Mouse (Mus musculus) midbrain, embryonic 15.5 days (tissue): ENCODE measurements at regions not wholly inside any gene's neighbourhood (a gene's known extent, or its start where the extent isn't known, plus 50 kb on each side); places are given as distances from the start of the nearest gene placed in this dataset.

ENCODE experiments used
- ATAC-seq: fragments of 200-750 bp; cut with Nextera tagmentation; replicated peaks from 2 replicates; pipeline ENCODE4 v1.8.0; 2017; ENCODE audit warnings: moderate TSS enrichment
- H3K27ac ChIP-seq: fragments of 300-500 bp; sonication (generic); 2 replicates; pipeline ENCODE4 v1.5.1; 2015; ENCODE audit warnings: mild to moderate bottlenecking, inconsistent platforms
- H3K27me3 ChIP-seq: fragments of 300-500 bp; sonication (generic); replicated peaks from 2 replicates; pipeline ENCODE4 v1.6.1; 2015; ENCODE audit warnings: inconsistent platforms
- H3K36me3 ChIP-seq: fragments of 300-500 bp; sonication (generic); replicated peaks from 2 replicates; pipeline ENCODE4 v1.6.1; 2015; ENCODE audit warnings: inconsistent platforms
- H3K4me1 ChIP-seq: fragments of 300-500 bp; sonication (generic); 2 replicates; pipeline ENCODE4 v1.6.1; 2015; ENCODE audit warnings: inconsistent platforms
- H3K4me2 ChIP-seq: fragments of 300-500 bp; sonication (generic); 2 replicates; pipeline ENCODE4 v1.6.1; 2015; ENCODE audit warnings: inconsistent platforms, mild to moderate bottlenecking, moderate library complexity
- H3K4me3 ChIP-seq: fragments of 300-500 bp; sonication (generic); 2 replicates; pipeline ENCODE4 v1.5.1; 2015; ENCODE audit warnings: mild to moderate bottlenecking, inconsistent platforms
- H3K9ac ChIP-seq: fragments of 300-500 bp; sonication (generic); 2 replicates; pipeline ENCODE4 v1.6.1; 2015; ENCODE audit warnings: mild to moderate bottlenecking, inconsistent platforms
- H3K9me3 ChIP-seq: fragments of 300-500 bp; sonication (generic); 2 replicates; pipeline ENCODE4 v1.6.1; 2016; ENCODE audit warnings: inconsistent platforms
- WGBS: fragments of 180-500 bp; shearing (Covaris S2); methylation state at CpG from one replicate; pipeline ENCODE4 v1.1.7; 2015; ENCODE audit warnings: mixed read lengths; 5-methylcytosine and 5-hydroxymethylcytosine counted together

DNA sequence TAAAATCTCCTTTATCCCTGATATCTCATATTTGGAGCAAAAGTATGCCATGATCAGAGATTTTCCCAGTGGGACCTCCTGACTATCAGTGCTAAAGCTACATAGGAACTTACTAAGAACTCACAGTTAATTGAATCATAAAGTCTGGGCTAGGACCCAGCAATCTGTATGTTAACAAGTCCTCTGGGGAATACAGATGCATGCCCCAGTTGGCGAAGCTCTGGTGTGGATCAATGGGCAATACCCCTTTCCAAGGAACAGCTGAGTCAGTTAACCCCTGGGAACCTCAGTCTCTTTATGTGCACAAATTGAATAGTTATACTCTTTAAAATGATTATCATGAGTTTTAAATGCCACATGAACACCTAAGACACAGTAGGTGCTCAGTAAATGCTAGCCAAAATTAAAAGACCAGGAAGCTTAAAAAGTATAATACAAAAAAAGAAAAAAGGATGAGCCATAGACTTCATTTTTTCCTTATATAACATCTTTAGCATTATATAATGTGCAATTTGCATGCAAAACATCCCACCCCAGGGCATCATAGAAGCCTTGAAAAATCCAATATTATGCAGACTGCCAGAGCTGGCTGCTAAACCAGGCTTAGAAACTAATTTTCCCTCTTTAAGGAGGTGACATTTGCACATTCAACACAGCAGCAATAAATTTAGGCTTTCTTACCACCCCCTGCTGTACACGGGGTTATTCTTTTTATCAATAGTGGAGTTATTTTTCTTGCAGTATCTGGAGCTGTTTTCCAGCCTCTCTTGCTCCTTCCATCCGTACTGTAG is 202.7 kb downstream of the Gm16223 start:
- Histone ChIP-seq H3K4me1 (no peaks in the 10 kb centered on the region), H3K36me3 (no peaks in the 10 kb centered on the region), H3K4me2 (no peak overlapping the region), H3K4me3 (no peak overlapping the region), H3K27me3 (no peaks in the 10 kb centered on the region), H3K9ac (no peak overlapping the region), H3K27ac (peak overlapping the region; percentile 34; the same call in 1 of the 2 replicates), H3K9me3 (no peaks in the 10 kb centered on the region)
- 42% methylated on average over 3 of the region's 3 CpGs for WGBS
- ATAC-seq, result peak; percentile 65; the same call in 1 of the 2 replicates

GRCm38 (mm10) chr5:42272001-42272400 is 204.2 kb downstream of the Gm16223 start:
- H3K4me2 ChIP-seq, result no peak overlapping the region
- no peak overlapping the region for H3K9ac ChIP-seq
- no peaks in the 10 kb centered on the region for H3K4me1 ChIP-seq
- ATAC-seq, result no peak
- H3K27me3 ChIP-seq, result no peaks in the 10 kb centered on the region
- WGBS, result 91% methylated on average over 4 of the region's 4 CpGs
- no peak overlapping the region for H3K27ac ChIP-seq
- no peaks in the 10 kb centered on the region for H3K9me3 ChIP-seq
- no peaks in the 10 kb centered on the region for H3K36me3 ChIP-seq
- H3K4me3 ChIP-seq, result no peak overlapping the region

DNA sequence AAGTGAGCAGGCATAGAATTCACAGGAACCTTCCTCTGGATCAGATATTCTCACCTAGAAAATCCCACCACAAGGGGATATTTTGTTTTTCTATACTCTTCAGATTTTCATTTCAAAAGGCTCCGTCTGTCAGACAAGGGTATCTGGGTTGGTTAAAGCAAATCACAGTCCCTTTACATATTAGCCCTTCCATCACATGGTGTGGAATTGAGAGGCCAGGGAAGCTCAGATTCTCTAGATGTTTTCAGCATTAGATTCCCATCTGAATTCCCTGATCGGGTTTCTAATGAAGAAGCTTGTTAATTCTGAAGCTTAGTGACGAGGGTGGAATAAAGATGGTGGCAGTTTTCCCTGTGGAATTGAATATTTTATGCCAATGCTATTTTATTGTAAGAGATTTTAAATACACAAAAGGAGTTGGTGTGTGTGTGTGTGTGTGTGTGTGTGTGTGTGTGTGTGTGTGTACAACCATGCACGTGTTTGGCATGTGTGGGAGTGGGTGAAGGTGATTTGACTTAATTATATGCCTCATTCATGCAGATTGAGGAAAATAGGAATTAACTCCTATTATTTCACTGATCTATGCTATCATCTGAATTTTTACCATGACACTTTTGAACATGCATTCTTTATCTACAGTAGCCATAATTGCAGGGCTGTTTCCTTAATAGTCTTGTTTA is 211.0 kb downstream of the Gm16223 start:
- H3K4me3 ChIP-seq, result no peak overlapping the region
- no peaks in the 10 kb centered on the region for H3K9me3 ChIP-seq
- no peaks in the 10 kb centered on the region for H3K36me3 ChIP-seq
- H3K4me1 ChIP-seq, result no peaks in the 10 kb centered on the region
- ATAC-seq, result peak; percentile 83
- no peak overlapping the region for H3K9ac ChIP-seq
- no peak overlapping the region for H3K4me2 ChIP-seq
- no peak overlapping the region for H3K27ac ChIP-seq
- 30% methylated on average over 4 of the region's 4 CpGs for WGBS
- no peaks in the 10 kb centered on the region for H3K27me3 ChIP-seq
